Mouse (Mus musculus): ENCODE results near the gene Cadm1.

DNA sequence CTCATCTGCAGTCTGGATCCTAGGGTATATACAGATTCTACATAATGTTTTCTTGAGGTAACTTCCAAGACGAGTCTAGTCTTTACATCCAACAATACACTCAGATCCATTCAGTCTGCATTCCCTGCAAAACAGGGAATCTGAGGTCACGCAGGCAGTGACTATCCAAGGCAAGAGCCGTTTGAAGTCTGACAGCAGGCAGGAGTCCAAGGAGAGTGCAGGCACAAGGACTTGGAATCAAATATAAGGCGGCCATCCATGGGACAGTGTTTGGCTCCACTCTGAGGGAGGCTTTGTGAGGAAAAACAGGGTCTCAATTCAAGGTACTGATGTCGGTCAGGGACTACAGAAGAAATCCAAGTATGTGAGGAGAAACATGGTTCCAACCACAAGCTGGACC is 45.5 kb upstream of the Cadm1 start:
- TF ChIP-seq USF1 (IDR thresholded peaks at IDR 0.05; ENCODE audit: low read depth) (no peak), MYOG (IDR thresholded peaks at IDR 0.05; ENCODE audit: control insufficient read depth in 1 of 3, insufficient read depth in 1 of 3, insufficient read length in 2 of 3, low read depth in 2 of 3) (no peak), MAX (IDR thresholded peaks at IDR 0.05; ENCODE audit: low read depth) (no peak), E2F4 (IDR thresholded peaks at IDR 0.05; ENCODE audit: insufficient read depth) (no peak), POLR2AphosphoS2 (IDR thresholded peaks at IDR 0.05; ENCODE audit: insufficient read length, low read depth) (no peak), POLR2A (IDR thresholded peaks at IDR 0.05; ENCODE audit: insufficient read length, low read depth) (no peak), TCF12 (IDR thresholded peaks at IDR 0.05; ENCODE audit: insufficient read depth, poor library complexity, severe bottlenecking) (no peak), SRF (IDR thresholded peaks at IDR 0.05; ENCODE audit: control insufficient read depth, insufficient read length, low read depth) (no peak), MYOD1 (IDR thresholded peaks at IDR 0.05; ENCODE audit: control insufficient read depth in 1 of 3, insufficient read length in 2 of 3, low read depth in 2 of 3) (no peak)
